Mouse (Mus musculus) retina, postnatal 7 days (tissue): ENCODE data around the gene Galntl5.
"Not testable (repeated sequence)": the region's sequence is repeated elsewhere in the genome, so short reads cannot be mapped to it uniquely, and the experiment has no call there.

Experiments used
- DNase-seq: peaks from one replicate; pipeline ENCODE4 v3.0.0-alpha.2; 2012; ENCODE audit warnings: low read depth, low spot score

Galntl5 gene

GRCm38 (mm10) chr5:25181004-25181531 is at the start of gene Galntl5:
Gene Galntl5 (plus strand): TSS chr5:25181460.
- DNase-seq = no peak

- DNase-seq = no peak
Observed at GRCm38 (mm10) chr5:25146705-25147104, 34.6 kb upstream of the Galntl5 start.

GRCm38 (mm10) chr5:25149331-25149965 is 31.8 kb upstream of the Galntl5 start:
- no peak for DNase-seq

GRCm38 (mm10) chr5:25153491-25153890 is 27.8 kb upstream of the Galntl5 start:
- no peak for DNase-seq

GRCm38 (mm10) chr5:25153996-25154395 is 27.3 kb upstream of the Galntl5 start:
- no peak for DNase-seq

- no peak for DNase-seq
Observed at GRCm38 (mm10) chr5:25154823-25155222, 26.4 kb upstream of the Galntl5 start.

- DNase-seq = no peak
Observed at GRCm38 (mm10) chr5:25155351-25155750, 25.9 kb upstream of the Galntl5 start.

- DNase-seq = no peak
Observed at GRCm38 (mm10) chr5:25157136-25157535, 24.1 kb upstream of the Galntl5 start.

- DNase-seq = no peak
Observed at GRCm38 (mm10) chr5:25160515-25160914, 20.7 kb upstream of the Galntl5 start.

- no peak for DNase-seq
Observed at GRCm38 (mm10) chr5:25162981-25163380, 18.3 kb upstream of the Galntl5 start.

GRCm38 (mm10) chr5:25163938-25164337 is 17.3 kb upstream of the Galntl5 start:
- no peak for DNase-seq

GRCm38 (mm10) chr5:25164341-25164740 is 16.9 kb upstream of the Galntl5 start:
- no peak for DNase-seq

GRCm38 (mm10) chr5:25165102-25165788 is 16.0 kb upstream of the Galntl5 start:
- DNase-seq = no peak

- no peak for DNase-seq
Observed at GRCm38 (mm10) chr5:25165789-25166135, 15.5 kb upstream of the Galntl5 start.

GRCm38 (mm10) chr5:25166665-25167064 is 14.6 kb upstream of the Galntl5 start:
- DNase-seq = no peak

- not testable (repeated sequence) for DNase-seq
Observed at GRCm38 (mm10) chr5:25177937-25178336, 3.3 kb upstream of the Galntl5 start.

GRCm38 (mm10) chr5:25178543-25178942 is 2.7 kb upstream of the Galntl5 start:
- DNase-seq = not testable (repeated sequence)

- DNase-seq = no peak
Observed at GRCm38 (mm10) chr5:25179284-25179683, 2.0 kb upstream of the Galntl5 start.

GRCm38 (mm10) chr5:25179936-25180488 is 1.2 kb upstream of the Galntl5 start:
- no peak for DNase-seq

GRCm38 (mm10) chr5:25183595-25183994 is 2.3 kb downstream of the Galntl5 start:
- DNase-seq = no peak

- DNase-seq = no peak
Observed at GRCm38 (mm10) chr5:25184594-25184993, 3.3 kb downstream of the Galntl5 start.

- no peak for DNase-seq
Observed at GRCm38 (mm10) chr5:25187727-25188126, 6.5 kb downstream of the Galntl5 start.

GRCm38 (mm10) chr5:25188802-25189201 is 7.5 kb downstream of the Galntl5 start:
- no peak for DNase-seq
